Mouse (Mus musculus) naive thymus-derived CD4-positive, alpha-beta T cell, adult 5 months (primary cell): ENCODE results near the gene Hist3h2ba. TPM values are rescaled to one million over a fixed set of nuclear protein-coding genes. Genes with fewer than 3 reads are reported as not detected.

Source experiments
- polyA plus RNA-seq: library from polyadenylated mRNA; unstranded; fragments of 100-300 nt; shearing (Covaris generic); gene quantifications from one replicate; pipeline ENCODE4 v1.2.1, GENCODE M21; 2017

The Hist3h2ba gene
- 16.1 TPM for polyA plus RNA-seq

GRCm38 (mm10) chr11:58948542-58949479 lies at the start of gene Hist3h2ba:
Gene Hist3h2ba (plus strand): TSS chr11:58948920.

DNA sequence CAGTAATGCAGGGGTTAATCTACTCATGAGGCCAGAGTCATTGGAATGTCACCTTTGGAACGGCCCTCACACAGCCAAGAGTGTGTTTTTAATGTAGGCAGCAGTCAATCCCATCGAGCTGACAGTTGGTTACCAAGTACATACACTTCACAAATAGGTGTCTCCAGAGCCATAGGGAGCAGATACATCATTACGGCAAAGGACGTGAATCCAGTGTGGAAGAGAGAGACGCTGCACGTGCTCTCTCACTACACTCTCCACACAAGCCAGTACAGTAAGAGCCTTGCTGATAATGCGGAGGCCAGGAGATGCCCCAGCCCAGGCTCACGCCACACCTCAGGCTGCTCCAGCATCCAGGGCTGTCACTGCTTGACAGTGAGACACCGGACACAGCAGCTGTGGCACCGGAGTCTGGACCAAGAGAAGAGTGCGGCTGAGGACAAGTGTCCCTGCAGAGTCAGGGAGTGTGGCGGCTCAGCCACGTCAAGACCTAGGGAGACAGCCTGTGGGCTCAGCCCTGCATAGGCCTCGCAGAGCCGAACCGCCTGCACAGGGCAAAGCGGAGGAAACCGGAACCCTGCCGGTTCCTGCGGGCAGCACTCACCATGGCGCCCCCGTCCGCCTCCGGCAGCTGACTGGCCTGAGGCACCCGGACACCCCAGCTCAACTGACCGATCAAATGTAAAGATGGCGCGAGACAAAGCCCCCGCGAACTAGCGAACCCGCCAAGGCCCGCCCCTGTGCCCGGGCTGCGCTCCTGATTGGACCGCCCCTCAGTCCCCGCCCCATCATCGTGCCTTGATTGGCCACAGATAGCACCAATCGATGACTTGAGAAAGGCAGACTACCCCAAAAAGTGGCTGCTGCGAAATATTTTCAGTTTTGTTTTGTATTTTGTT lies 45.0 kb upstream of the Hist3h2ba start, which contains the start of gene Zfp39:
Zfp39 (minus strand) TSS at position 715 of the 899 bp plus-strand sequence.

DNA sequence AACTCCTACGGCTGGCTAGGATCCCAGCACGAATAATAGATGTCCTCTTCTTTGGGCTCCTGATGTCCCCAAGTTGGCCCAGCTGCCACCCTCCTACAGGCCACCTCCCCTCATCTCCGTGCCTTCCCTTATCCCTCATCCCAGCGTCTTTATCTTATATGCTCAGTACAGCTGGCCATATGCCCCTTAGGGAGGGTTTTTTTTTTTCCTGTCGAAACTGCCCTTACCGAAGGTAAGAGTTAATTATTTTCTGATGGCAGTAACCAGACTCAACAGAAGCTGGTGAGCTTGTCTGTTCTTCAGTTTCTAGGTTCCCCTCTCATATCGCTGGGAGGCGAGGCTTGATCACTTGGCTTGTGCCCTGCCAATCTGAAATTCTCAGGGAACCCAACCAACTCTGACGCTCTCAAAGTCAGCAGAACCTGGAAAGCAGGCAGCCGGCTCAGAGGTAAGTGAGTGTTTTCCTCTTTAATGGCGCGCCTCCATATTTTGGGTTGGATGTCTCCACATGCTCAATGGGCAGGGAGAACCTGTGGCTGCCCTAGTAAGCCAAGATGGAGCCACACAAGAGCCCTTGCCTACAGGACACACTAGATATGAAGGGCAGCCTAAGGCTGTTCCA lies 30.9 kb upstream of the Hist3h2ba start, which contains the start of gene Btnl10:
Btnl10 (plus strand) TSS at position 164 of the 622 bp plus-strand sequence.

GRCm38 (mm10) chr11:58938322-58939087 lies 10.2 kb upstream of the Hist3h2ba start, which contains the start of gene Rnf187:
Gene Rnf187 (minus strand): TSS chr11:58938916.

GRCm38 (mm10) chr11:58954420-58955142 lies 5.9 kb downstream of the Hist3h2ba start, which contains the start of the genes Hist3h2a and Trim17:
Gene Hist3h2a (plus strand): TSS chr11:58954685.
Gene Trim17 (plus strand): TSS chr11:58954685.

DNA sequence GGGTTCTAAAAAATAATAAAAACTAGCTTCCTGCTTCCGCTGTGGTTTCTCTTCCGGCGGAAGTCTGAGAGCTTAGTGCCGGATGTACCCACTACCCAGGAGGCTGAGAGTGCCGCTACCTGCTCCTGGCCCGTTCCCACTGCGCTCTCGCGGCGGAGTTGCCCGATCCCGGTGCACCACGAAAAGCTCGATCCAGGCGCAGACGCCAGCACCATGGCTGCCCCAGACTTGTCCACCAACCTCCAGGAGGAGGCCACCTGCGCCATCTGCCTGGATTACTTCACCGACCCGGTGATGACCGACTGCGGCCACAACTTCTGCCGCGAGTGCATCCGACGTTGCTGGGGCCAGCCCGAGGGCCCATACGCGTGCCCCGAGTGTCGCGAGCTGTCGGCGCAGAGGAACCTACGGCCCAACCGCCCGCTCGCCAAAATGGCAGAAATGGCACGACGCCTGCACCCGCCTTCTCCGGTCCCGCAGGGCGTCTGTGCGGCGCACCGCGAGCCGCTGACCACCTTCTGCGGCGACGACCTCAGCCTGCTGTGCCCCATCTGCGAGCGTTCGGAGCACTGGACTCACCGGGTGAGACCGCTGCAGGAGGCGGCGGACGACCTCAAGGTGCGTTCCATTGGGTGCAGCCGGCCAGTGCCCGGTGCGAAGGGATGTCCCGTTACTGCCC lies 29.4 kb downstream of the Hist3h2ba start, which contains the start of gene Trim11:
Trim11 (plus strand) TSS at position 67 of the 679 bp plus-strand sequence.

Other genes starting within 250 kb of the Hist3h2ba start
- gene Olfr319, start 249.8 kb upstream of the Hist3h2ba start, polyA plus RNA-seq: not detected
- gene Olfr318, start 224.9 kb upstream of the Hist3h2ba start, polyA plus RNA-seq: not detected
- not detected for gene Olfr317, start 209.7 kb upstream of the Hist3h2ba start, polyA plus RNA-seq
- gene Olfr316, start 196.2 kb upstream of the Hist3h2ba start, polyA plus RNA-seq: not detected
- not detected for gene Olfr315, start 175.7 kb upstream of the Hist3h2ba start, polyA plus RNA-seq
- not detected for gene Olfr314, start 166.0 kb upstream of the Hist3h2ba start, polyA plus RNA-seq
- gene Fam183b, start 147.0 kb upstream of the Hist3h2ba start, polyA plus RNA-seq: not detected
- gene Olfr313, start 133.9 kb upstream of the Hist3h2ba start, polyA plus RNA-seq: not detected
- gene Olfr312, start 119.7 kb upstream of the Hist3h2ba start, polyA plus RNA-seq: 0.20 TPM
- gene Olfr311, start 109.7 kb upstream of the Hist3h2ba start, polyA plus RNA-seq: not detected
- gene Gm12258, start 101.8 kb upstream of the Hist3h2ba start, polyA plus RNA-seq: 5.2 TPM
- 4.9 TPM for gene 2810021J22Rik, start 81.7 kb upstream of the Hist3h2ba start, polyA plus RNA-seq
- gene Zfp39, start 44.7 kb upstream of the Hist3h2ba start, polyA plus RNA-seq: 6.8 TPM
- gene Btnl10, start 31.0 kb upstream of the Hist3h2ba start, polyA plus RNA-seq: 0.20 TPM
- gene Rnf187, start 10.0 kb upstream of the Hist3h2ba start, polyA plus RNA-seq: 225 TPM
- 34.0 TPM for gene Hist3h2a, start 5.8 kb downstream of the Hist3h2ba start, polyA plus RNA-seq
- gene Trim17, start 5.8 kb downstream of the Hist3h2ba start, polyA plus RNA-seq: 0.36 TPM
- 51.5 TPM for gene Trim11, start 29.2 kb downstream of the Hist3h2ba start, polyA plus RNA-seq
- gene Obscn, start 187.5 kb downstream of the Hist3h2ba start, polyA plus RNA-seq: not detected
- 16.6 TPM for gene Iba57, start 214.8 kb downstream of the Hist3h2ba start, polyA plus RNA-seq
- gene Gjc2, start 234.3 kb downstream of the Hist3h2ba start, polyA plus RNA-seq: not detected
- gene Guk1, start 243.3 kb downstream of the Hist3h2ba start, polyA plus RNA-seq: 55.2 TPM